Mouse (Mus musculus) megakaryocyte progenitor cell, adult 5-6 weeks (primary cell): ENCODE data around the gene Tnxb. TPM values are rescaled to one million over a fixed set of nuclear protein-coding genes. Genes with fewer than 3 reads are reported as not detected.
A peak's percentile ranks its signal among the peaks of the same experiment; 100 is the strongest.

Source experiments
- ATAC-seq: replicated peaks from 2 replicates; pipeline ENCODE4 v1.8.0; 2016; ENCODE audit warnings: mild to moderate bottlenecking, moderate TSS enrichment, inconsistent platforms; ENCODE audit not compliant: poor library complexity
- total RNA-seq, 2 experiments: library from RNA; stranded (forward) in 1 of 2; stranded (reverse) in 1 of 2; fragments of 157-497, 149-512 nt in 1 of 2; fragments of 200-1000 nt in 1 of 2; gene quantifications; 2 replicates each; pipeline versions ENCODE4 v1.2.3 to v1.2.4; 2015 to 2017

Gene Tnxb
- total RNA-seq, 2 experiments from 2014 or later: not detected

GRCm38 (mm10) chr17:34643379-34643778, 27.0 kb upstream of the Tnxb start:
- ATAC-seq: no peak

- no peak for ATAC-seq
Measured at GRCm38 (mm10) chr17:34643944-34644343, 26.4 kb upstream of the Tnxb start.

GRCm38 (mm10) chr17:34644608-34645007, 25.7 kb upstream of the Tnxb start, which contains the start of gene Fkbpl:
Gene Fkbpl (plus strand): TSS chr17:34644764.
- peak; percentile 82 for ATAC-seq

GRCm38 (mm10) chr17:34645256-34645829, 25.0 kb upstream of the Tnxb start:
- ATAC-seq: no peak

GRCm38 (mm10) chr17:34645831-34646511, 24.4 kb upstream of the Tnxb start:
- no peak for ATAC-seq

- peak; percentile 84 for ATAC-seq
Measured at GRCm38 (mm10) chr17:34646906-34647787, 23.2 kb upstream of the Tnxb start, which contains the start of gene Atf6b. Gene Atf6b (plus strand): TSS chr17:34647146.

GRCm38 (mm10) chr17:34648141-34648890, 22.0 kb upstream of the Tnxb start:
- no peak for ATAC-seq

GRCm38 (mm10) chr17:34649106-34649864, 21.1 kb upstream of the Tnxb start:
- no peak for ATAC-seq

GRCm38 (mm10) chr17:34650781-34651180, 19.6 kb upstream of the Tnxb start:
- no peak for ATAC-seq

DNA sequence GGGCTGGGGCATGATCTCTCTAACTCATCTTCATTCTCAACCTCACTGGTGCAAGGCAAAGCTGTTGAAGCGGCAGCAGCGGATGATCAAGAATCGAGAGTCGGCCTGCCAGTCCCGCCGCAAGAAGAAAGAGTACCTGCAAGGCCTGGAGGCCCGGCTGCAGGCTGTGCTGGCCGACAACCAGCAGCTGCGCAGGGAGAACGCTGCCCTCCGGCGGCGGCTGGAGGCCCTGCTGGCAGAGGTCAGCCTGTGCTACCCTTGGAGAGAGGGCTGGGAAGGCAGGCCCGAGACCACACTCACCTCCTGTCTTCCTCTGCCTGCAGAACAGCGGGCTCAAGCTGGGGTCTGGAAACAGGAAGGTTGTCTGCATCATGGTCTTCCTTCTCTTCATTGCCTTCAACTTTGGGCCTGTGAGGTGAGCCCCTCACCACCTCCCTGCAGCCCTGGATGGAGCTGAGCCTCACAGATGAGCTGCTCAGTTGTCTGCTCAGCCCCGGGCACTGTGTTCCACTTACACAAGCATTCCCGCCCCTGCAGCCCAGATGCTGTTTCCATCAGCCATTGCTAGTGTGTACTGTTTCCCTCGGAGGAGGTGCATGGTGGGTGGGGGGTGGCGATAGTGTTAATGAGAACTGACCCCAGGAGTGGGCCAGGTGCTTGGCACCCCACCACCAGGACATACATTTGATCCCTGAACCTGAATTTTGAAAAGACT, 18.7 kb upstream of the Tnxb start:
- 0 out of 2 replicates have a peak, but pooled peaks have one; percentile 15 for ATAC-seq

DNA sequence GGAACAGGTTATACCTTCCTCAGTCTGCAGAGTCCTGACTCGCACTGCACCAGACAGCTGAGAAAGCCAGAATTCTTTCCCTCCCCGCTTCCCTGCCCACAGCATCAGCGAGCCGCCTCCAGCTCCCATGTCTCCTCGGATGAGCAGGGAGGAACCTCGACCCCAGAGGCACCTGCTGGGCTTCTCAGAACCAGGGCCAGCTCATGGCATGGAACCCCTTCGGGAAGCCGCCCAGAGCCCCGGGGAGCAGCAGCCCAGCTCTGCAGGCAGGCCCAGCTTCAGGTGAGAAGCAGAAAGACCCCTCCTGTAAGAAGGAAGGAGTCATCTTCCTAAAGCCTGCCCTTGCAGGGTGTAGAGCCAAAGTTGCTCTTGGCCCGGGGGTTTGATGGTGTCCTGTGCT, 17.8 kb upstream of the Tnxb start:
- no peak for ATAC-seq

DNA sequence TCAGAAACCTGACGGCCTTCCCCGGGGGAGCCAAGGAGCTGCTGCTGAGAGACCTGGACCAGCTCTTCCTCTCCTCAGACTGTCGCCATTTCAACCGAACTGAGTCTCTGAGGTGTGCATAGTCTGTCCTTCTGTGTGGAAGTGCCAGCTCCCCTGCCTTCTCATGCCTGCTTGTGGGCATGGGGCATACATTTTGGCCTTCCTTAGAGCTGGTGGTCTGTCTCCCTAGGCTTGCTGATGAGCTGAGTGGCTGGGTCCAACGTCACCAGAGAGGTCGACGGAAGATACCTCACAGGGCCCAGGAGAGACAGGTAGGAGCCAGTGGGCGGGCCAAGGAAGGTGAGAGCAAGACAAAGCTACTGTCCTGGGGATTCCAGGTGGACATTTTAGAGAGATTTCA, 17.4 kb upstream of the Tnxb start:
- no peak for ATAC-seq

DNA sequence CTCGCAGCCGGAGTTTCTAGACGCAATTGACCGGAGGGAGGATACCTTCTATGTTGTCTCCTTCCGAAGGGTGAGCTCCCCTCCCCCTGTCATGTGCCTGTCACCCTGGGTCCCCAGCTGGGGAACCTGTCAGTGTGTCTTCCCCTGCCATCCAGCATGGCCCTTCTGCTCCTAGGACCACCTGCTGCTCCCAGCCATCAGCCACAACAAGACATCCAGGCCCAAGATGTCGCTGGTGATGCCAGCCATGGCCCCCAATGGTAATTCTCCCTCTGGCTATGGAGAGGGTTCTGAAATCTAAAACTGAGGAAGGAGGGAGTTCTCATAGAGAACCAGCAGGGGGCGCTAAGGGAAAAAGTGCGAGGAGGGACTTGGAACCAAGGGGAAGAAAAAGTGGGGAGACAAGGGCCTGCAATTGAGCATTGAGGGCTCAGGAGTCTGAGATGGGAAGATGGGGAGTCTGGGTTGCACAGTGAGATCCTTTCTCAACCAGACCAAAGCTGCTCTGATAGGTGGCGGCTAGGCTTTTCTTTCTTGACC, 16.5 kb upstream of the Tnxb start:
- ATAC-seq: peak; percentile 59

- no peak for ATAC-seq
Measured at GRCm38 (mm10) chr17:34654392-34654791, 15.9 kb upstream of the Tnxb start.

DNA sequence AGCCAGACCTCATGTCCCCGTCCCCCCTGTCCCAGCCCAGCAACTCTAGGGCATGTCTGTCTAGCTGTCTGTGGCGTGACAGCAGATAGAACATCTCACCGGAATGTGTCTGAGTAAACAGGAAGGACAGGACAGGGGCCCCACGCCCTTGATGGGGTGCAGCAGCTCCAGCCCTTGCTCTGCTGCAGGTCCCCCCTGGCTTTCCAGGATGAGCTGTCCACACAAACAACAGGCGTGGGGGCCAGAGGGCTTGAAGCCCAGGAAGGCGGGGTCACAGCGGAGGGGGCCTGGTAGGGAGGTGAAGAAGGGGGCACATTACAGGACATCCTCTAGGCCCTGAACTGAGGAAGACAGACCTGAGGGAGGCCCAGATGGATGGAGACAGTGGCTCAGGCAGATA, 15.2 kb upstream of the Tnxb start:
- ATAC-seq: no peak

GRCm38 (mm10) chr17:34655581-34655991, 14.7 kb upstream of the Tnxb start:
- no peak for ATAC-seq

- no peak for ATAC-seq
Measured at GRCm38 (mm10) chr17:34656666-34657065, 13.7 kb upstream of the Tnxb start.

DNA sequence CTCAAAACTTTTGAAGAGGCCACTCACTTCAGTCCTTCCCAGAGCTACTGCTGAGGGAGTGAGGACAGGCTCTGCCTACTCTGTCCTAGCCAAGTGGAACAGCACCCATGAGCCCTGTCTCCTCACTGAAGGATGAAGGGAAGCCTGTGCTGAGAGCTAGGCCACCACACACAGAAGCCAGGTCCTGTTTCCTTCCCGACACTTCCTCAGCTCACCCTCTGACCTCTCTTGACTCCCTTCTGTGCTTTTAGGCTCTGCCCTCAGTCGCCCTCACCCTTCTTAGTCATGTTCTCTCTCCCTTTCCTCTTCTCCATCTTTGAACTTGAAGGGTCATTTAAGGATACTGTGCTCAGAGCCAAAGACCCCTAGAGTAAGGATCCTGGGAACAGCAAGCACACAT, 13.1 kb upstream of the Tnxb start:
- ATAC-seq: no peak

DNA sequence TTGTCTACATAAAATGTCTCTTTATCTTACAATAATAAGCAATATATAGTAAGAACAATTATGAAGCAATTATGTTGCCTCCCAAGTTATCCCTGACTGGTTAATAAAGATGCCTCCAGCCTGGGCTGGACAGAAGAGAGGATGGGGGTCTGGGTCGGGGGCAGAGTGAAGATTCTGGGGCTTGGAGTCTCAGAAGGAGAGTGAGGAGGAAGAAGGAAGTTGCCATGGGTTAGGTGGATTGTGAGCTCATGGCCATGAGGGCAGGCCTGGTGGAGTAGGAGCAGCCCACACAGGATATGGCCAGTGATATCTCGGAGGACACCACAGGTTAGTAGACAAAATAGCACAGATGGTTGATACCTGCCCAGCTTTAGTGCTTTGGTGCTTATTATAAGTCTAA, 12.2 kb upstream of the Tnxb start:
- ATAC-seq: no peak
